Mouse (Mus musculus) hematopoietic stem cell, adult 5-6 weeks (primary cell): ENCODE measurements at regions not wholly inside any gene's neighbourhood (a gene's known extent, or its start where the extent isn't known, plus 50 kb on each side); places are given as distances from the start of the nearest gene placed in this dataset.

Experiments
- ATAC-seq, 2 experiments: fragments of 125-278 bp in 1 of 2; replicated peaks in 1 of 2; 2 replicates each; pipeline ENCODE4 v1.8.0; 2016 to 2017; ENCODE audit warnings: inconsistent platforms in 2 of 2, mild to moderate bottlenecking in 2 of 2, moderate number of reproducible peaks in 2 of 2, low read depth in 1 of 2, moderate TSS enrichment in 1 of 2; ENCODE audit not compliant: low FRiP score in 2 of 2, poor library complexity in 2 of 2, severe bottlenecking in 2 of 2, insufficient read depth in 1 of 2, low TSS enrichment in 1 of 2

- no peak for ATAC-seq
Observed at GRCm38 (mm10) chr7:113010150-113010549, 56.4 kb downstream of the Rassf10 start.

GRCm38 (mm10) chr7:113017092-113017755, 63.5 kb downstream of the Rassf10 start:
- ATAC-seq = no peak

- ATAC-seq = no peak
Observed at GRCm38 (mm10) chr7:113021412-113021811, 67.7 kb downstream of the Rassf10 start.

GRCm38 (mm10) chr7:113022516-113022915, 68.8 kb downstream of the Rassf10 start:
- ATAC-seq = no peak

- no peak for ATAC-seq
Observed at GRCm38 (mm10) chr7:113025758-113026157, 72.0 kb downstream of the Rassf10 start.

GRCm38 (mm10) chr7:113026290-113027075, 72.7 kb downstream of the Rassf10 start:
- no peak for ATAC-seq

GRCm38 (mm10) chr7:113027125-113027801, 73.5 kb downstream of the Rassf10 start:
- no peak for ATAC-seq

- no peak for ATAC-seq
Observed at GRCm38 (mm10) chr7:113030053-113030752, 76.4 kb downstream of the Rassf10 start.

- no peak for ATAC-seq
Observed at GRCm38 (mm10) chr7:113035751-113036150, 82.0 kb downstream of the Rassf10 start.

- peak; percentile 80 to 86 for ATAC-seq
Observed at GRCm38 (mm10) chr7:113037825-113038613, 84.3 kb downstream of the Rassf10 start.

GRCm38 (mm10) chr7:113038906-113039671, 85.3 kb downstream of the Rassf10 start:
- ATAC-seq = no peak

GRCm38 (mm10) chr7:113045613-113046159, 91.9 kb downstream of the Rassf10 start:
- ATAC-seq = peak; percentile 55 to 85; a peak in 2 of 4 replicates

- ATAC-seq = no peak
Observed at GRCm38 (mm10) chr7:113046406-113046805, 92.6 kb downstream of the Rassf10 start.

- ATAC-seq = no peak
Observed at GRCm38 (mm10) chr7:113047583-113047982, 93.8 kb downstream of the Rassf10 start.

- no peak for ATAC-seq
Observed at GRCm38 (mm10) chr7:113048097-113048795, 94.5 kb downstream of the Rassf10 start.

GRCm38 (mm10) chr7:113049440-113049839, 95.7 kb downstream of the Rassf10 start:
- no peak for ATAC-seq
